Mouse (Mus musculus) C2C12 (cell line): ENCODE data around the gene A730061H03Rik. TPM values are rescaled to one million over a fixed set of nuclear protein-coding genes. Genes with fewer than 3 reads are reported as not detected.

Source experiments
- H3K27me3 ChIP-seq: one replicate; pipeline ENCODE4 v1.6.1; 2011; ENCODE audit not compliant: control insufficient read depth, insufficient read depth, insufficient read length
- H3K36me3 ChIP-seq: one replicate; pipeline ENCODE4 v1.6.1; 2011; ENCODE audit not compliant: control insufficient read depth, insufficient read depth
- H3K4me3 ChIP-seq: one replicate; pipeline ENCODE4 v1.5.1; 2011; ENCODE audit warnings: mild to moderate bottlenecking, control low read depth; ENCODE audit not compliant: poor library complexity, insufficient read depth, severe bottlenecking
- H3K79me2 ChIP-seq: one replicate; pipeline ENCODE4 v1.6.1; 2011; ENCODE audit not compliant: control insufficient read depth, insufficient read depth
- H3K79me3 ChIP-seq: one replicate; pipeline ENCODE4 v1.6.1; 2011; ENCODE audit warnings: low read depth, control low read depth
- H3ac ChIP-seq: one replicate; pipeline ENCODE3; 2011; ENCODE audit warnings: low read depth; ENCODE audit not compliant: control insufficient read depth, insufficient read length
- CEBPB ChIP-seq: IDR thresholded peaks from one replicate; pipeline ENCODE4 v1.6.1; 2011; ENCODE audit warnings: low read depth, mild to moderate bottlenecking, control low read depth, moderate library complexity
- CTCF ChIP-seq: IDR thresholded peaks from one replicate; pipeline ENCODE4 v1.5.1; 2011; ENCODE audit not compliant: control insufficient read depth, insufficient read depth, insufficient read length
- FOSL1 ChIP-seq: IDR thresholded peaks from one replicate; pipeline ENCODE4 v1.8.0; 2011; ENCODE audit warnings: mild to moderate bottlenecking, low read length; ENCODE audit not compliant: poor library complexity, insufficient read depth, severe bottlenecking
- MAX ChIP-seq: IDR thresholded peaks from one replicate; pipeline ENCODE4 v1.6.1; 2011; ENCODE audit warnings: mild to moderate bottlenecking, control low read depth
- MYOD1 ChIP-seq: IDR thresholded peaks from one replicate; pipeline ENCODE4 v1.6.1; 2011; ENCODE audit warnings: low read depth; ENCODE audit not compliant: control insufficient read depth, insufficient read length
- MYOG ChIP-seq: IDR thresholded peaks from one replicate; pipeline ENCODE4 v1.6.1; 2011; ENCODE audit not compliant: control insufficient read depth, insufficient read length; ENCODE audit errors: extremely low read depth
- USF1 ChIP-seq: IDR thresholded peaks from one replicate; pipeline ENCODE4 v1.6.1; 2011; ENCODE audit warnings: low read depth, mild to moderate bottlenecking, control low read depth, moderate library complexity
- polyA plus RNA-seq: library from polyadenylated mRNA; unstranded; fragments of >200 nt; fragmentation: generic; extraction: Trizol; gene quantifications from one replicate; pipeline ENCODE4 v1.2.1, GENCODE M21; 2012; ENCODE audit warnings: missing spikeins

A730061H03Rik gene
- polyA plus RNA-seq, 1 experiment = 0.16 TPM

DNA sequence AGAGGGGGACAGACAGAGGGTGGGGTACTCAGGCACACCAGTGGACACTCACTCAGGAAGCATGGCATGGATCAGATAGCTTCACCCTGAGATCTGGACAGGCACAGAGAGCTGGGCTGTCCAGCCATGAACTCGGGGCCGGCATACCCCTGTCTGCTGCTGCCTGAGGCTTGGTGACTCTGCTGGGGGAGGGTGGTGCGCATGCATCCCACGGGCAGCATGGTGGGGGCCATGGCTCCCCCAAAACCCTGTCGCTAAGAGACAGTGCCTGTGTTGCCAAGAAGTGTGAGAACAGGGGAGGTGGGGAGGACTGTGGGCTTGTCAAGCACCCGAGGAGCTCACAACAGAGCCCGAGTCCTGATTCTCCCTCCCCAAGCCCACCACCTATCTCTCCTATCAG is 49.2 kb downstream of the A730061H03Rik start:
- peaks cover 98% of the 10 kb centered on the region for H3K27me3 ChIP-seq

DNA sequence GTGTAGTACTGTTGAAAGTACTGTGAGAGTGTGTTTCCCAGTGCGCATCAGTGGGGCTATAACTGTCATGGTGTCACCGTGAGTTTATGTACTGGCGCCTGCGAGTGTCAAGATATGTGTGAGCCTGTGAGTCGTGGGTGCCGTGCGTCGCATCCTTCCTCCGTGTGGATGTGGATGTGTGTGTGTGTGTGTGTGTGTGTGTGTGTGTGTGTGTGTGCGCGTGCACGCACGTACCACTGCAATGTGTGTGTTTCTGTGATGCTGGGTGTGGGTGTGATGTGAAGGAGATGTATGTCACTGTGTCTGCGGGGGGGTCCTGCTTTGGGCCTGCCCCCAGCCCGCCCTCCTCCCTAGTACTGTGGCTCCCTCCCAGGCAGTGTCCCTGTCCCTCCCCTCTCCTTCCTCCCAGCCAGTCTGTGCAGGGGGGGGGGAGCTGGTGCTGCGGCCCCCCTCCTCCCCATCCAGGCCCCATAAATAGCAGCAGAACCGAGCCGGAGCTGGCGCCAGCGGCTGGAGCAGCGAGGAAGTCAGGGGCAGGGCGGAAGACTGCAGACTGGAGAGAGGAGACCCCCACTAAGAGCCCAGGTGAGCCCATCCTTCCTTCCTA is 50.0 kb downstream of the A730061H03Rik start, which contains the start of gene Cpne6:
Gene Cpne6 (plus strand): TSS at position 321 of the 607 bp plus-strand sequence.
- Histone ChIP-seq H3K4me3 (no peak within 1 kb of the TSS), H3ac (no peak within 1 kb of the TSS), H3K27me3 (peaks cover 98% of the 10 kb centered on the region)

More for the DNA sequence above, 49.2 kb downstream of the A730061H03Rik start:
- TF ChIP-seq MYOG = no peak
- TF ChIP-seq MYOD1 = no peak
- TF ChIP-seq CTCF = no peak
- TF ChIP-seq CEBPB = no peak
- no peak for TF ChIP-seq MAX
- TF ChIP-seq USF1 = no peak
- no peak for TF ChIP-seq FOSL1
- Histone ChIP-seq H3K79me3 (no peaks in the 10 kb centered on the region), H3K36me3 (no peaks in the 10 kb centered on the region), H3ac (no peak overlapping the region), H3K79me2 (no peaks in the 10 kb centered on the region), H3K4me3 (no peak overlapping the region)

More for the DNA sequence above, 50.0 kb downstream of the A730061H03Rik start, which contains the start of gene Cpne6:
- H3K79me2 ChIP-seq = no peaks in the 10 kb centered on the region
- TF ChIP-seq MYOG (no peak), FOSL1 (no peak), CEBPB (no peak), CTCF (no peak), MYOD1 (no peak), MAX (no peak), USF1 (no peak)
- H3K36me3 ChIP-seq = no peaks in the 10 kb centered on the region
- no peaks in the 10 kb centered on the region for H3K79me3 ChIP-seq

Other genes with a start within 250 kb of the A730061H03Rik start
- 45.9 TPM for gene Dhrs4, start 81.6 kb downstream of the A730061H03Rik start, polyA plus RNA-seq
- 0.23 TPM for gene Carmil3, start 69.8 kb downstream of the A730061H03Rik start, polyA plus RNA-seq
- not detected for gene Cpne6, start 50.0 kb downstream of the A730061H03Rik start, polyA plus RNA-seq
- gene Nrl, start 35.4 kb downstream of the A730061H03Rik start, polyA plus RNA-seq = not detected
- gene Pck2, start 20.1 kb downstream of the A730061H03Rik start, polyA plus RNA-seq = 87.9 TPM
- 15.8 TPM for gene Dcaf11, start 400 bp downstream of the A730061H03Rik start, polyA plus RNA-seq
- 0.40 TPM for gene Fitm1, start 15.2 kb upstream of the A730061H03Rik start, polyA plus RNA-seq
- 63.7 TPM for gene Psme1, start 17.7 kb upstream of the A730061H03Rik start, polyA plus RNA-seq
- gene Emc9, start 24.9 kb upstream of the A730061H03Rik start, polyA plus RNA-seq = 7.5 TPM
- 110 TPM for gene Psme2, start 30.7 kb upstream of the A730061H03Rik start, polyA plus RNA-seq
- 9.4 TPM for gene Rnf31, start 31.3 kb upstream of the A730061H03Rik start, polyA plus RNA-seq
- gene Irf9, start 43.2 kb upstream of the A730061H03Rik start, polyA plus RNA-seq = 3.3 TPM
- gene Rec8, start 57.6 kb upstream of the A730061H03Rik start, polyA plus RNA-seq = not detected
- 113 TPM for gene Ipo4, start 75.6 kb upstream of the A730061H03Rik start, polyA plus RNA-seq
- gene Gm49378, start 77.5 kb upstream of the A730061H03Rik start, polyA plus RNA-seq = 0.13 TPM
- 72.9 TPM for gene Tm9sf1, start 83.4 kb upstream of the A730061H03Rik start, polyA plus RNA-seq
- 0.43 TPM for gene Tssk4, start 89.8 kb upstream of the A730061H03Rik start, polyA plus RNA-seq
- 16.5 TPM for gene Mdp1, start 100.1 kb upstream of the A730061H03Rik start, polyA plus RNA-seq
- gene Gmpr2, start 111.5 kb upstream of the A730061H03Rik start, polyA plus RNA-seq = 23.8 TPM
- gene Nedd8, start 111.7 kb upstream of the A730061H03Rik start, polyA plus RNA-seq = 478 TPM
- 24.4 TPM for gene Tinf2, start 121.4 kb upstream of the A730061H03Rik start, polyA plus RNA-seq
- 0.07 TPM for gene Tgm1, start 153.5 kb upstream of the A730061H03Rik start, polyA plus RNA-seq
- 11.9 TPM for gene Rabggta, start 161.9 kb upstream of the A730061H03Rik start, polyA plus RNA-seq
- 63.7 TPM for gene Dhrs1, start 185.3 kb upstream of the A730061H03Rik start, polyA plus RNA-seq
- 38.6 TPM for gene Nop9, start 185.3 kb upstream of the A730061H03Rik start, polyA plus RNA-seq
- 0.05 TPM for gene Cideb, start 198.1 kb upstream of the A730061H03Rik start, polyA plus RNA-seq
- 0.09 TPM for gene Ltb4r2, start 201.0 kb upstream of the A730061H03Rik start, polyA plus RNA-seq
- gene Ltb4r1, start 205.6 kb upstream of the A730061H03Rik start, polyA plus RNA-seq = 0.05 TPM
- 0.02 TPM for gene Adcy4, start 223.7 kb upstream of the A730061H03Rik start, polyA plus RNA-seq
- gene Ripk3, start 228.5 kb upstream of the A730061H03Rik start, polyA plus RNA-seq = 0.55 TPM